9 mouse cellular contexts compared by ENCODE assay signal in genomic region chr8:104961537-104961961, GRCm38 (mm10). TPM values are rescaled to one million over a fixed set of nuclear protein-coding genes. Genes with fewer than 3 reads are reported as not detected.
DNase-seq lines count a peak whose midpoint lies in the region; ATAC-seq and TF ChIP-seq lines count a peak whose summit lies in the region.
"Had no signal": no experiment of that assay in that cellular context is flagged by ENCODE, and none has a peak within 500 bp of the region (broad histone marks: within the 10 kb centered on the region; RNA-seq: fewer than 3 reads in every experiment).

Ces2g (plus strand) TSS chr8:104961718.

- H3K4me2 ChIP-seq in midbrain, postnatal 0 days (ENCODE audit: low read depth, low read length, poor library complexity, severe bottlenecking), result no peak within 1 kb of the TSS

- DNase-seq in 3T3-L1 (ENCODE audit: low read depth, low spot score) (peak; percentile 32), NIH3T3 (ENCODE audit: low read depth) (peak; percentile 35)
- DNase-seq in lung, postnatal 36 days, result peak; percentile 73
- DNase-seq in forebrain, embryonic 10.5 days (ENCODE audit: extremely low spot score, low spot score), result no peak
- DNase-seq in thymus, postnatal 25 days, result no peak
- DNase-seq in embryo, embryonic 10 days (ENCODE audit: low spot score), result no peak
- DNase-seq in midbrain, postnatal 0 days (ENCODE audit: low spot score), result no peak

- TF ChIP-seq CTCF in midbrain, postnatal 0 days (IDR thresholded peaks at IDR 0.05), result no peak

- H3K4me3 ChIP-seq in forebrain, embryonic 10.5 days, result no peak within 1 kb of the TSS
- no peak within 1 kb of the TSS for H3K4me3 ChIP-seq in midbrain, postnatal 0 days (ENCODE audit: low read depth, low read length)

- H3K27me3 ChIP-seq in forebrain, embryonic 10.5 days (ENCODE audit: poor library complexity, severe bottlenecking), result no peaks in the 10 kb centered on the region
- no peaks in the 10 kb centered on the region for H3K27me3 ChIP-seq in midbrain, postnatal 0 days (ENCODE audit: insufficient read depth, low read length)

- no peak within 1 kb of the TSS for H3K9ac ChIP-seq in midbrain, postnatal 0 days (replicated peaks; ENCODE audit: low read length, poor library complexity, severe bottlenecking)

- H3K9me3 ChIP-seq in forebrain, embryonic 10.5 days, result no peaks in the 10 kb centered on the region
- no peaks in the 10 kb centered on the region for H3K9me3 ChIP-seq in midbrain, postnatal 0 days (ENCODE audit: low read length)

- no peak within 1 kb of the TSS for H3K27ac ChIP-seq in forebrain, embryonic 10.5 days
- no peak within 1 kb of the TSS for H3K27ac ChIP-seq in midbrain, postnatal 0 days (ENCODE audit: low read depth, low read length)

- 77% methylated on average over 5 of the region's 5 CpGs for WGBS in forebrain, embryonic 10.5 days
- 72% methylated on average over 5 of the region's 5 CpGs for WGBS in midbrain, postnatal 0 days

- no peaks in the 10 kb centered on the region for H3K36me3 ChIP-seq in forebrain, embryonic 10.5 days (replicated peaks)
- H3K36me3 ChIP-seq in midbrain, postnatal 0 days (ENCODE audit: insufficient read depth, low read length), result no peaks in the 10 kb centered on the region

- ATAC-seq in hematopoietic stem cell, adult 5-6 weeks (replicated peaks in 1 of 2; ENCODE audit: insufficient read depth in 1 of 2, low FRiP score in 2 of 2, low TSS enrichment in 1 of 2, low read depth in 1 of 2, poor library complexity in 2 of 2, severe bottlenecking in 2 of 2), result peak; percentile 17 to 63
- no peak for ATAC-seq in midbrain, postnatal 0 days (ENCODE audit: low FRiP score)

- no peaks in the 10 kb centered on the region for H3K4me1 ChIP-seq in forebrain, embryonic 10.5 days
- no peaks in the 10 kb centered on the region for H3K4me1 ChIP-seq in midbrain, postnatal 0 days (ENCODE audit: insufficient read depth, low read length)

RNA-seq across cellular contexts. Expression of gene Ces2g, which starts in this region (rescaled TPM):
- 2.5 and 15.4 TPM in 2 replicates for total RNA-seq in hematopoietic stem cell, adult 5-6 weeks (2017)
- not detected in 2 replicates for polyA plus RNA-seq in forebrain, embryonic 10.5 days (2016; fragmentation: Nextera tagmentation; extraction: Ambion mirVana)
- total RNA-seq in midbrain, postnatal 0 days (2014; rRNA removed), result 0.14 and 0.49 TPM in 2 replicates
- polyA plus RNA-seq in midbrain, postnatal 0 days (2015; fragmentation: Nextera tagmentation; extraction: Ambion mirVana), result 0.15 and 0.28 TPM in 2 replicates
- polyA plus RNA-seq: neural tube, embryonic 14.5 days had no signal

Comparison
In these comparisons a context has a peak if more than half of its experiments do, and no peak if none do; other contexts are left out.
1. DNase-seq: peak in 3T3-L1 (single experiment), NIH3T3 (single experiment) and lung, postnatal 36 days (single experiment); none in forebrain, embryonic 10.5 days (single experiment), thymus, postnatal 25 days (single experiment), embryo, embryonic 10 days (single experiment) and midbrain, postnatal 0 days (single experiment).